Mouse (Mus musculus) common myeloid progenitor, adult 5-6 weeks (primary cell): ENCODE measurements around the gene Tnp2. TPM values are rescaled to one million over a fixed set of nuclear protein-coding genes. Genes with fewer than 3 reads are reported as not detected.

Experiments used
- total RNA-seq: library from RNA; stranded (forward); fragments of 200-1000, 187-1606 nt; gene quantifications from 2 replicates; pipeline ENCODE4 v1.2.3, GENCODE M21; 2017

Gene Tnp2
- total RNA-seq, 1 experiment from 2014 or later, result not detected

Other genes starting within 250 kb of the Tnp2 start
- gene Dexi, start 245.6 kb downstream of the Tnp2 start, total RNA-seq, result 3.7 and 5.9 TPM in 2 replicates
- gene Clec16a, start 243.3 kb downstream of the Tnp2 start, total RNA-seq, result 15.5 and 16.5 TPM in 2 replicates
- gene Socs1, start 3.1 kb downstream of the Tnp2 start, total RNA-seq, result 0.59 and 2.3 TPM in 2 replicates
- gene Prm3, start 2.3 kb upstream of the Tnp2 start, total RNA-seq, result not detected in 2 replicates
- not detected in 2 replicates for gene Prm2, start 7.5 kb upstream of the Tnp2 start, total RNA-seq
- gene Prm1, start 17.2 kb upstream of the Tnp2 start, total RNA-seq, result not detected in 2 replicates
- gene Gm11172, start 24.3 kb upstream of the Tnp2 start, total RNA-seq, result not detected in 2 replicates
- gene Rmi2, start 46.4 kb upstream of the Tnp2 start, total RNA-seq, result 5.9 and 8.3 TPM in 2 replicates